Mouse (Mus musculus) ovary, adult 2 months (tissue): Measurements from ENCODE around the gene Evi2a. TPM values are rescaled to one million over a fixed set of nuclear protein-coding genes. Genes with fewer than 3 reads are reported as not detected.

Source experiments
- polyA plus RNA-seq: library from polyadenylated mRNA; depleted of rRNA; stranded (reverse); fragments of >200 nt; gene quantifications from 2 replicates; pipeline ENCODE4 v1.2.3, GENCODE M21; 2012; rRNA removed

Gene Evi2a
- polyA plus RNA-seq, result 4.7 and 7.8 TPM in 2 replicates

GRCm38 (mm10) chr11:79530333-79530761 is at the start of gene Evi2a, which contains the start of gene Evi2:
Gene Evi2a (minus strand): TSS chr11:79530609.
Gene Evi2 (minus strand): TSS chr11:79530589.

GRCm38 (mm10) chr11:79523560-79524309 is 6.7 kb downstream of the Evi2a start, which contains the start of gene Evi2b:
Gene Evi2b (minus strand): TSS chr11:79523762.

GRCm38 (mm10) chr11:79503845-79504244 is 26.6 kb downstream of the Evi2a start, which contains the start of gene Omg:
Gene Omg (minus strand): TSS chr11:79504084.

Other genes with a start within 250 kb of the Evi2a start
- not detected in 2 replicates for gene Gm9964, start 233.7 kb downstream of the Evi2a start, polyA plus RNA-seq
- gene Nf1, start 190.9 kb downstream of the Evi2a start, polyA plus RNA-seq, result 13.0 and 14.6 TPM in 2 replicates
- 0.07 TPM in 1 of 2 replicates, not detected in the other for gene Omg, start 26.5 kb downstream of the Evi2a start, polyA plus RNA-seq
- 1.7 and 3.0 TPM in 2 replicates for gene Evi2b, start 6.8 kb downstream of the Evi2a start, polyA plus RNA-seq
- 0.14 and 0.64 TPM in 2 replicates for gene Evi2, start within 50 bp of the Evi2a start, polyA plus RNA-seq
- 18.0 and 20.1 TPM in 2 replicates for gene Rab11fip4, start 60.6 kb upstream of the Evi2a start, polyA plus RNA-seq